Mouse (Mus musculus): Measurements from ENCODE around the gene Ptges2. TPM values are rescaled to one million over a fixed set of nuclear protein-coding genes. Genes with fewer than 3 reads are reported as not detected.

Ptges2 gene
- polyA plus RNA-seq, 1 experiment from 2014 or later: 49.4 TPM

- Histone ChIP-seq H3K27me3 (replicated peaks; ENCODE audit: control insufficient read depth, insufficient read depth, low read length) (no peaks in the 10 kb centered on the region), H3K9ac (ENCODE audit: low read depth, low read length) (peak within 1 kb of the TSS; percentile 83), H3K36me3 (ENCODE audit: control insufficient read depth, insufficient read depth) (peaks cover 5% of the 10 kb centered on the region; the same call in 1 of the 2 replicates), H3K4me2 (replicated peaks; ENCODE audit: low read depth) (peak within 1 kb of the TSS; percentile 93), H3K27ac (ENCODE audit: low read depth, low read length) (peak within 1 kb of the TSS; percentile 94), H3K4me1 (replicated peaks; ENCODE audit: control insufficient read depth, insufficient read depth, low read length) (peaks cover 6% of the 10 kb centered on the region), H3K4me3 (ENCODE audit: low read depth, low read length) (peak within 1 kb of the TSS; percentile 83), H3K9me3 (ENCODE audit: control insufficient read depth) (no peaks in the 10 kb centered on the region)
- whole genome bisulfite sequencing: 2% methylated on average over 33 of the region's 52 CpGs
- ATAC-seq: no peak
- no peak for TF ChIP-seq CTCF (IDR thresholded peaks at IDR 0.05; ENCODE audit: low read depth)
Observed at GRCm38 (mm10) chr2:32352151-32353006, 43.3 kb upstream of the Ptges2 start, which contains the start of gene Ciz1. Gene Ciz1, plus strand, starts transcription at chr2:32352327.

GRCm38 (mm10) chr2:32353007-32353542, 42.6 kb upstream of the Ptges2 start, which contains the start of gene Dnm1:
Gene Dnm1, minus strand, starts transcription at chr2:32353338.
- peak within 1 kb of the TSS; percentile 94 for H3K27ac ChIP-seq (ENCODE audit: low read depth, low read length)
- no peaks in the 10 kb centered on the region for H3K9me3 ChIP-seq (ENCODE audit: control insufficient read depth)
- H3K4me2 ChIP-seq (replicated peaks; ENCODE audit: low read depth): peak within 1 kb of the TSS; percentile 93
- H3K9ac ChIP-seq (ENCODE audit: low read depth, low read length): peak within 1 kb of the TSS; percentile 83
- WGBS: under 1% methylated on average over 62 of the region's 63 CpGs
- TF ChIP-seq CTCF (IDR thresholded peaks at IDR 0.05; ENCODE audit: low read depth): peak; percentile 97
- peaks cover 6% of the 10 kb centered on the region for H3K4me1 ChIP-seq (replicated peaks; ENCODE audit: control insufficient read depth, insufficient read depth, low read length)
- H3K4me3 ChIP-seq (ENCODE audit: low read depth, low read length): peak within 1 kb of the TSS; percentile 83
- peak; percentile 53 for ATAC-seq
- H3K36me3 ChIP-seq (ENCODE audit: control insufficient read depth, insufficient read depth): peaks cover 4% of the 10 kb centered on the region; the same call in 1 of the 2 replicates
- no peaks in the 10 kb centered on the region for H3K27me3 ChIP-seq (replicated peaks; ENCODE audit: control insufficient read depth, insufficient read depth, low read length)

GRCm38 (mm10) chr2:32353836-32354235, 41.9 kb upstream of the Ptges2 start:
- peak overlapping the region; percentile 83; the same call in 1 of the 2 replicates for H3K9ac ChIP-seq (ENCODE audit: low read depth, low read length)

GRCm38 (mm10) chr2:32354336-32354895, 41.3 kb upstream of the Ptges2 start:
- Histone ChIP-seq H3K36me3 (ENCODE audit: control insufficient read depth, insufficient read depth) (no peaks in the 10 kb centered on the region), H3K9me3 (ENCODE audit: control insufficient read depth) (no peaks in the 10 kb centered on the region), H3K4me2 (replicated peaks; ENCODE audit: low read depth) (peak overlapping the region; percentile 33), H3K4me1 (replicated peaks; ENCODE audit: control insufficient read depth, insufficient read depth, low read length) (peaks cover 6% of the 10 kb centered on the region), H3K27ac (ENCODE audit: low read depth, low read length) (peak overlapping the region; percentile 94), H3K9ac (ENCODE audit: low read depth, low read length) (no peak overlapping the region), H3K27me3 (replicated peaks; ENCODE audit: control insufficient read depth, insufficient read depth, low read length) (no peaks in the 10 kb centered on the region), H3K4me3 (ENCODE audit: low read depth, low read length) (no peak overlapping the region)
- WGBS: 36% methylated on average over 3 of the region's 3 CpGs
- ATAC-seq: peak; percentile 77
- no peak for TF ChIP-seq CTCF (IDR thresholded peaks at IDR 0.05; ENCODE audit: low read depth)

More at GRCm38 (mm10) chr2:32353836-32354235, 41.9 kb upstream of the Ptges2 start:
- H3K4me3 ChIP-seq (ENCODE audit: low read depth, low read length): 0 out of 2 replicates have a peak overlapping the region, but pooled peaks have one; percentile 83
- H3K27me3 ChIP-seq (replicated peaks; ENCODE audit: control insufficient read depth, insufficient read depth, low read length): no peaks in the 10 kb centered on the region
- peak overlapping the region; percentile 93 for H3K4me2 ChIP-seq (replicated peaks; ENCODE audit: low read depth)
- no peaks in the 10 kb centered on the region for H3K9me3 ChIP-seq (ENCODE audit: control insufficient read depth)
- ATAC-seq: peak; percentile 71
- H3K27ac ChIP-seq (ENCODE audit: low read depth, low read length): peak overlapping the region; percentile 94
- H3K4me1 ChIP-seq (replicated peaks; ENCODE audit: control insufficient read depth, insufficient read depth, low read length): peaks cover 6% of the 10 kb centered on the region
- H3K36me3 ChIP-seq (ENCODE audit: control insufficient read depth, insufficient read depth): no peaks in the 10 kb centered on the region
- WGBS: 30% methylated on average over 6 of the region's 6 CpGs
- TF ChIP-seq CTCF (IDR thresholded peaks at IDR 0.05; ENCODE audit: low read depth): 0 out of 2 replicates have a peak, but pooled peaks have one; percentile 18

GRCm38 (mm10) chr2:32356216-32356615, 39.5 kb upstream of the Ptges2 start:
- H3K4me1 ChIP-seq (replicated peaks; ENCODE audit: control insufficient read depth, insufficient read depth, low read length): peaks cover 9% of the 10 kb centered on the region
- H3K4me3 ChIP-seq (ENCODE audit: low read depth, low read length): no peak overlapping the region
- no peaks in the 10 kb centered on the region for H3K9me3 ChIP-seq (ENCODE audit: control insufficient read depth)
- ATAC-seq: no peak
- 63% methylated on average over 10 of the region's 10 CpGs for WGBS
- no peaks in the 10 kb centered on the region for H3K36me3 ChIP-seq (ENCODE audit: control insufficient read depth, insufficient read depth)
- 0 out of 2 replicates have a peak overlapping the region, but pooled peaks have one; percentile 7 for H3K27ac ChIP-seq (ENCODE audit: low read depth, low read length)
- no peak overlapping the region for H3K4me2 ChIP-seq (replicated peaks; ENCODE audit: low read depth)
- H3K27me3 ChIP-seq (replicated peaks; ENCODE audit: control insufficient read depth, insufficient read depth, low read length): no peaks in the 10 kb centered on the region
- TF ChIP-seq CTCF (IDR thresholded peaks at IDR 0.05; ENCODE audit: low read depth): no peak
- no peak overlapping the region for H3K9ac ChIP-seq (ENCODE audit: low read depth, low read length)

GRCm38 (mm10) chr2:32357710-32358109, 38.0 kb upstream of the Ptges2 start:
- 77% methylated on average over 3 of the region's 3 CpGs for whole genome bisulfite sequencing
- Histone ChIP-seq H3K4me1 (replicated peaks; ENCODE audit: control insufficient read depth, insufficient read depth, low read length) (peaks cover 9% of the 10 kb centered on the region), H3K4me3 (ENCODE audit: low read depth, low read length) (no peak overlapping the region), H3K9me3 (ENCODE audit: control insufficient read depth) (no peaks in the 10 kb centered on the region), H3K4me2 (replicated peaks; ENCODE audit: low read depth) (no peak overlapping the region), H3K36me3 (ENCODE audit: control insufficient read depth, insufficient read depth) (no peaks in the 10 kb centered on the region), H3K9ac (ENCODE audit: low read depth, low read length) (no peak overlapping the region), H3K27ac (ENCODE audit: low read depth, low read length) (no peak overlapping the region), H3K27me3 (replicated peaks; ENCODE audit: control insufficient read depth, insufficient read depth, low read length) (no peaks in the 10 kb centered on the region)
- TF ChIP-seq CTCF (IDR thresholded peaks at IDR 0.05; ENCODE audit: low read depth): no peak
- ATAC-seq: no peak

Measured in intestine, postnatal 0 days (tissue).